8 mouse cellular contexts compared by ENCODE assay signal in the genomic region with DNA sequence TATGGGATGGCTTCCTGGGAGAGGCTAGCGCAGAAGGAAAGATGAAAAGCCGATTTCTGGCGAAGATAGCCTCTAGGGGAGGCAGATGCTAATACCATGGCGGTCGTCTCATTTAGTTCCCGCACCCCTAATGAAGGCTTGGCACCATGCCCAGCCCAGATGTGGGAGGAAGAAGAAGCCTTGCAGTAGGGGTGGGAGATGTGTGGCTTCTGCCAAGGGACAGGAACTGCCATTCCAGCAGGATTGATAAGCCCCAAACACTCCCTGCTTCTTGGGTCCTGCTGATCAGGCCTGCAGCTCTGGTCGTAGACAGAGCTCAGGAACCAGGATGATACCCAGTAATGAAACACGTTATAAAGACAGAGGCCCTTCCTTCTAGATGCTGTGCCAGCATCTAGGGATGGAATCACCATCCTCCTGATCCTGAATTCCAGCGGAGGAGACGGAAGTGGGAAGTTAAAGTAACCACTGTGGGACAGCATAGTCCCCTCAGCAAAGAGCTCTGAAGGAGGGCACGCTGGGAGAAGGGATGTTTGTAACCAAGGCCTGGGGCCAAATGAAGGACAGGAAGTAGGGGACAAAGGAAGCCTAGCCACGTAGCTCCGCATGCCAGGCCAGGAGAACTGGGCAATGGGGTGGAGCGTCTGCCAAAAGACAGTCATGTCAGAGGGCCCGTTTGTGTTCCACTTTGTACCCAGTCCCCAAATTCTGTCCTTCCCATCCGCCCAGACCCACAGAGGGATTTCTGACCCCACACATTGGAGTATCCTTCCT. TPM values are rescaled to one million over a fixed set of nuclear protein-coding genes. Genes with fewer than 3 reads are reported as not detected.
DNase-seq lines count a peak whose midpoint lies in the region; ATAC-seq and TF ChIP-seq lines count a peak whose summit lies in the region.

No protein-coding gene starts in this region.

- peaks cover 27% of the 10 kb centered on the region for H3K27me3 ChIP-seq in E14TG2a.4 (ENCODE audit: insufficient read depth, low read length)
- no peaks in the 10 kb centered on the region for H3K27me3 ChIP-seq in forebrain, embryonic 11.5 days (ENCODE audit: control insufficient read depth, insufficient read depth, low read length)
- H3K27me3 ChIP-seq in intestine, embryonic 15.5 days (replicated peaks) = no peaks in the 10 kb centered on the region
- no peaks in the 10 kb centered on the region for H3K27me3 ChIP-seq in lung, postnatal 0 days (replicated peaks; ENCODE audit: insufficient read depth, low read length)
- H3K27me3 ChIP-seq in stomach, embryonic 16.5 days (ENCODE audit: control insufficient read depth, insufficient read depth, low read length) = no peaks in the 10 kb centered on the region

- H3K36me3 ChIP-seq in E14TG2a.4 (ENCODE audit: insufficient read depth, low read length) = no peaks in the 10 kb centered on the region
- no peaks in the 10 kb centered on the region; the same call in 1 of the 2 replicates for H3K36me3 ChIP-seq in forebrain, embryonic 11.5 days (ENCODE audit: control insufficient read depth, insufficient read depth, low read length)
- H3K36me3 ChIP-seq in intestine, embryonic 15.5 days = no peaks in the 10 kb centered on the region
- H3K36me3 ChIP-seq in lung, postnatal 0 days (ENCODE audit: insufficient read depth, low read length) = no peaks in the 10 kb centered on the region
- no peaks in the 10 kb centered on the region for H3K36me3 ChIP-seq in stomach, embryonic 16.5 days (ENCODE audit: control insufficient read depth, insufficient read depth, low read length)

- ATAC-seq in forebrain, embryonic 11.5 days (replicated peaks; ENCODE audit: low FRiP score) = no peak
- ATAC-seq in intestine, embryonic 15.5 days = no peak
- ATAC-seq in lung, postnatal 0 days = peak; percentile 48
- ATAC-seq in stomach, embryonic 16.5 days (ENCODE audit: insufficient read depth, low FRiP score) = no peak

- no peaks in the 10 kb centered on the region for H3K9me3 ChIP-seq in E14TG2a.4 (ENCODE audit: low read length)
- no peaks in the 10 kb centered on the region for H3K9me3 ChIP-seq in forebrain, embryonic 11.5 days (ENCODE audit: control insufficient read depth, low read length)
- no peaks in the 10 kb centered on the region for H3K9me3 ChIP-seq in intestine, embryonic 15.5 days
- H3K9me3 ChIP-seq in lung, postnatal 0 days (ENCODE audit: low read length) = no peaks in the 10 kb centered on the region
- H3K9me3 ChIP-seq in stomach, embryonic 16.5 days (replicated peaks; ENCODE audit: control insufficient read depth, low read length) = no peaks in the 10 kb centered on the region

- H3K4me1 ChIP-seq in E14TG2a.4 (replicated peaks; ENCODE audit: low read depth, low read length) = peaks cover 54% of the 10 kb centered on the region
- peaks cover 21% of the 10 kb centered on the region for H3K4me1 ChIP-seq in forebrain, embryonic 11.5 days (replicated peaks; ENCODE audit: control insufficient read depth, insufficient read depth, low read length)
- H3K4me1 ChIP-seq in intestine, embryonic 15.5 days (replicated peaks) = peaks cover 21% of the 10 kb centered on the region
- peaks cover 3% of the 10 kb centered on the region; the same call in 1 of the 2 replicates for H3K4me1 ChIP-seq in lung, postnatal 0 days (ENCODE audit: insufficient read depth, low read depth, low read length)
- peaks cover 16% of the 10 kb centered on the region for H3K4me1 ChIP-seq in stomach, embryonic 16.5 days (ENCODE audit: control insufficient read depth, insufficient read depth, low read length)

- DNase-seq in cerebellum, adult 18-20 months = peak; percentile 35 to 50
- DNase-seq in cerebellum, adult 9-10 months = no peak
- no peak for DNase-seq in forebrain, embryonic 11.5 days (ENCODE audit: low spot score)
- DNase-seq in lung, postnatal 0 days (ENCODE audit: low spot score) = peak; percentile 66
- DNase-seq in thymus, postnatal 4 days = no peak

- H3K27ac ChIP-seq in forebrain, embryonic 11.5 days (ENCODE audit: low read depth, low read length) = peak overlapping the region; percentile 37; the same call in 1 of the 2 replicates
- H3K27ac ChIP-seq in intestine, embryonic 15.5 days = peak overlapping the region; percentile 44
- peak overlapping the region; percentile 82 for H3K27ac ChIP-seq in lung, postnatal 0 days (ENCODE audit: low read length)
- H3K27ac ChIP-seq in stomach, embryonic 16.5 days (ENCODE audit: low read length) = peak overlapping the region; percentile 54; the same call in 1 of the 2 replicates

- no peak for TF ChIP-seq EP300 in lung, postnatal 0 days (IDR thresholded peaks at IDR 0.05)

- H3K4me3 ChIP-seq in E14TG2a.4 (replicated peaks; ENCODE audit: low read length) = peak overlapping the region; percentile 93; the same call in 1 of the 2 replicates
- peak overlapping the region; percentile 86; the same call in 1 of the 2 replicates for H3K4me3 ChIP-seq in forebrain, embryonic 11.5 days (ENCODE audit: low read depth, low read length)
- H3K4me3 ChIP-seq in intestine, embryonic 15.5 days (replicated peaks) = 0 out of 2 replicates have a peak overlapping the region, but pooled peaks have one; percentile 1
- no peak overlapping the region; the same call in 1 of the 2 replicates for H3K4me3 ChIP-seq in lung, postnatal 0 days (ENCODE audit: low read depth, low read length)
- no peak overlapping the region for H3K4me3 ChIP-seq in stomach, embryonic 16.5 days (replicated peaks; ENCODE audit: low read length)

- 55% methylated on average over 16 of the region's 16 CpGs for WGBS in forebrain, embryonic 11.5 days
- WGBS in intestine, embryonic 15.5 days = 55% methylated on average over 16 of the region's 16 CpGs
- 35% methylated on average over 16 of the region's 16 CpGs for WGBS in lung, postnatal 0 days
- 54% methylated on average over 16 of the region's 16 CpGs for WGBS in stomach, embryonic 16.5 days

- H3K9ac ChIP-seq in forebrain, embryonic 11.5 days (ENCODE audit: low read length) = peak overlapping the region; percentile 97
- peak overlapping the region; percentile 17; the same call in 1 of the 2 replicates for H3K9ac ChIP-seq in intestine, embryonic 15.5 days
- H3K9ac ChIP-seq in lung, postnatal 0 days (replicated peaks; ENCODE audit: low read depth) = no peak overlapping the region
- H3K9ac ChIP-seq in stomach, embryonic 16.5 days (ENCODE audit: low read length) = peak overlapping the region; percentile 42; the same call in 1 of the 2 replicates

- no peak for TF ChIP-seq CTCF in E14TG2a.4 (conservative IDR thresholded peaks at IDR 0.05; ENCODE audit: low read length)
- peak; percentile 12; the same call in 1 of the 2 replicates for TF ChIP-seq CTCF in lung, postnatal 0 days (IDR thresholded peaks at IDR 0.05)

- H3K4me2 ChIP-seq in forebrain, embryonic 11.5 days (ENCODE audit: low read depth, low read length, severe bottlenecking) = peak overlapping the region; percentile 88
- peak overlapping the region; percentile 91 for H3K4me2 ChIP-seq in intestine, embryonic 15.5 days (replicated peaks)
- peak overlapping the region; percentile 90 for H3K4me2 ChIP-seq in lung, postnatal 0 days (replicated peaks; ENCODE audit: low read depth, low read length)
- H3K4me2 ChIP-seq in stomach, embryonic 16.5 days (ENCODE audit: low read depth, low read length) = peak overlapping the region; percentile 82; the same call in 1 of the 2 replicates

RNA-seq across cellular contexts. Expression of a gene that starts 2.2 kb away (rescaled TPM):
- polyA plus RNA-seq in forebrain, embryonic 11.5 days (2014; fragmentation: Nextera tagmentation; extraction: Ambion mirVana) = 29.0 and 29.7 TPM in 2 replicates
- polyA plus RNA-seq in intestine, embryonic 15.5 days (2015; fragmentation: Nextera tagmentation; extraction: Ambion mirVana) = 7.5 and 8.0 TPM in 2 replicates
- polyA plus RNA-seq in lung, postnatal 0 days (2015; fragmentation: Nextera tagmentation; extraction: Ambion mirVana) = 14.0 and 15.8 TPM in 2 replicates
- polyA plus RNA-seq in stomach, embryonic 16.5 days (2015; fragmentation: Nextera tagmentation; extraction: Ambion mirVana) = 6.1 and 6.6 TPM in 2 replicates

RNA-seq across cellular contexts. Expression of a gene that starts 16.3 kb away (rescaled TPM):
- 22.3 and 26.0 TPM in 2 replicates for polyA plus RNA-seq in forebrain, embryonic 11.5 days (2014; fragmentation: Nextera tagmentation; extraction: Ambion mirVana)
- 17.1 and 22.7 TPM in 2 replicates for polyA plus RNA-seq in intestine, embryonic 15.5 days (2015; fragmentation: Nextera tagmentation; extraction: Ambion mirVana)
- 16.0 and 17.9 TPM in 2 replicates for polyA plus RNA-seq in lung, postnatal 0 days (2015; fragmentation: Nextera tagmentation; extraction: Ambion mirVana)
- 44.0 and 46.2 TPM in 2 replicates for polyA plus RNA-seq in stomach, embryonic 16.5 days (2015; fragmentation: Nextera tagmentation; extraction: Ambion mirVana)

RNA-seq across cellular contexts. Expression of a gene that starts 19.7 kb away (rescaled TPM):
- 253 and 265 TPM in 2 replicates for polyA plus RNA-seq in forebrain, embryonic 11.5 days (2014; fragmentation: Nextera tagmentation; extraction: Ambion mirVana)
- 187 and 197 TPM in 2 replicates for polyA plus RNA-seq in intestine, embryonic 15.5 days (2015; fragmentation: Nextera tagmentation; extraction: Ambion mirVana)
- polyA plus RNA-seq in lung, postnatal 0 days (2015; fragmentation: Nextera tagmentation; extraction: Ambion mirVana) = 154 and 180 TPM in 2 replicates
- 160 and 162 TPM in 2 replicates for polyA plus RNA-seq in stomach, embryonic 16.5 days (2015; fragmentation: Nextera tagmentation; extraction: Ambion mirVana)

RNA-seq across cellular contexts. Expression of a gene that starts 35.9 kb away (rescaled TPM):
- polyA plus RNA-seq in forebrain, embryonic 11.5 days (2014; fragmentation: Nextera tagmentation; extraction: Ambion mirVana) = 814 TPM in 2 replicates
- polyA plus RNA-seq in intestine, embryonic 15.5 days (2015; fragmentation: Nextera tagmentation; extraction: Ambion mirVana) = 989 and 991 TPM in 2 replicates
- polyA plus RNA-seq in lung, postnatal 0 days (2015; fragmentation: Nextera tagmentation; extraction: Ambion mirVana) = 669 and 721 TPM in 2 replicates
- polyA plus RNA-seq in stomach, embryonic 16.5 days (2015; fragmentation: Nextera tagmentation; extraction: Ambion mirVana) = 746 and 843 TPM in 2 replicates

RNA-seq across cellular contexts. Expression of a gene that starts 36.0 kb away (rescaled TPM):
- polyA plus RNA-seq in forebrain, embryonic 11.5 days (2014; fragmentation: Nextera tagmentation; extraction: Ambion mirVana) = 24.5 and 27.1 TPM in 2 replicates
- 12.1 and 13.5 TPM in 2 replicates for polyA plus RNA-seq in intestine, embryonic 15.5 days (2015; fragmentation: Nextera tagmentation; extraction: Ambion mirVana)
- polyA plus RNA-seq in lung, postnatal 0 days (2015; fragmentation: Nextera tagmentation; extraction: Ambion mirVana) = 18.6 and 19.1 TPM in 2 replicates
- polyA plus RNA-seq in stomach, embryonic 16.5 days (2015; fragmentation: Nextera tagmentation; extraction: Ambion mirVana) = 3.2 and 3.6 TPM in 2 replicates

Comparison
In these comparisons a context has a peak if more than half of its experiments do, and no peak if none do; other contexts are left out.
1. DNase-seq: peak in cerebellum, adult 18-20 months (2 of 2) and lung, postnatal 0 days (single experiment); none in cerebellum, adult 9-10 months (single experiment), forebrain, embryonic 11.5 days (single experiment) and thymus, postnatal 4 days (single experiment).
2. H3K4me3 ChIP-seq: peak in E14TG2a.4 (single experiment), forebrain, embryonic 11.5 days (single experiment) and intestine, embryonic 15.5 days (single experiment); none in lung, postnatal 0 days (single experiment) and stomach, embryonic 16.5 days (single experiment).
3. Peak in every context shown above with its lines, with median percentiles within 50 percentile points of each other: H3K27ac ChIP-seq and H3K4me2 ChIP-seq.